Mouse (Mus musculus) heart, adult 2 months (tissue): ENCODE results near the gene Oas1g.
"Not testable (repeated sequence)": the region's sequence is repeated elsewhere in the genome, so short reads cannot be mapped to it uniquely, and the experiment has no call there.

ENCODE experiments used
- CTCF ChIP-seq: fragments of 200-600 bp; IDR thresholded peaks from 2 replicates; pipeline ENCODE4 v1.8.1; 2022; ENCODE audit warnings: antibody characterized with exemption, mild to moderate bottlenecking, moderate library complexity
- EP300 ChIP-seq: fragments of 200-500 bp; IDR thresholded peaks from 2 replicates; pipeline ENCODE4 v1.6.1; 2011; ENCODE audit warnings: low read depth, low read length, control low read depth; ENCODE audit not compliant: insufficient read depth
- POLR2A ChIP-seq: fragments of 200-500 bp; IDR thresholded peaks from 2 replicates; pipeline ENCODE4 v1.6.1; 2011; ENCODE audit warnings: mild to moderate bottlenecking, low read depth, low read length, control low read depth; ENCODE audit not compliant: insufficient read depth

- TF ChIP-seq POLR2A, CTCF, EP300: not testable (repeated sequence)
These were observed 38.9 kb upstream of the Oas1g start for GRCm38 (mm10) chr5:120926311-120926710.
